Mouse (Mus musculus): ENCODE data around the gene Dgat2. TPM values are rescaled to one million over a fixed set of nuclear protein-coding genes. Genes with fewer than 3 reads are reported as not detected.

Gene Dgat2
- total and polyA plus RNA-seq, 3 experiments, result 1.6 to 2.8 (median 1.7) TPM

GRCm38 (mm10) chr7:99158011-99158410, 24.5 kb downstream of the Dgat2 start:
- Histone ChIP-seq H3K27ac (ENCODE audit: insufficient read depth, low read depth) (no peak overlapping the region), H3K9me3 (replicated peaks; ENCODE audit: low read length) (no peaks in the 10 kb centered on the region), H3K36me3 (replicated peaks in 1 of 2; ENCODE audit: control insufficient read depth in 1 of 2, insufficient read depth in 1 of 2, low read length in 1 of 2) (no peaks in the 10 kb centered on the region), H3K4me2 (ENCODE audit: insufficient read depth, low read depth, poor library complexity, severe bottlenecking) (no peak overlapping the region), H3K4me1 (ENCODE audit: control insufficient read depth in 1 of 2, insufficient read depth in 2 of 2) (peaks cover 7 to 31% of the 10 kb centered on the region in 2 experiments), H3K9ac (ENCODE audit: insufficient read depth, low read depth) (no peak overlapping the region), H3K79me2 (replicated peaks; ENCODE audit: control insufficient read depth, extremely low read depth, insufficient read depth, poor library complexity, severe bottlenecking) (no peaks in the 10 kb centered on the region), H3K4me3 (replicated peaks in 1 of 3; ENCODE audit: low read depth in 2 of 3, low read length in 2 of 3, poor library complexity in 1 of 3) (no peak overlapping the region), H3K27me3 (replicated peaks) (no peaks in the 10 kb centered on the region)
- TF ChIP-seq POLR2AphosphoS2 (IDR thresholded peaks at IDR 0.05; ENCODE audit: low read depth, low read length) (no peak), MYC (IDR thresholded peaks at IDR 0.05; ENCODE audit: low read depth, low read length) (no peak), ZNF384 (IDR thresholded peaks at IDR 0.05; ENCODE audit: low read depth, low read length) (no peak), UBTF (IDR thresholded peaks at IDR 0.05; ENCODE audit: low read depth, low read length) (no peak), SIN3A (IDR thresholded peaks at IDR 0.05; ENCODE audit: low read length) (no peak), RCOR1 (conservative IDR thresholded peaks at IDR 0.05; ENCODE audit: low read depth, low read length) (no peak), EP300 (IDR thresholded peaks at IDR 0.05; ENCODE audit: low read length) (no peak), USF1 (IDR thresholded peaks at IDR 0.05; ENCODE audit: low read depth, low read length) (no peak), MEF2A (IDR thresholded peaks at IDR 0.05; ENCODE audit: borderline replicate concordance, low read depth, low read length) (no peak), JUN (IDR thresholded peaks at IDR 0.05; ENCODE audit: insufficient read depth, low read depth, low read length) (no peak), RAD21 (IDR thresholded peaks at IDR 0.05; ENCODE audit: low read depth, low read length) (no peak), NELFE (IDR thresholded peaks at IDR 0.05; ENCODE audit: low read depth, low read length) (no peak), MAZ (IDR thresholded peaks at IDR 0.05; ENCODE audit: low read depth, low read length) (no peak), CHD1 (IDR thresholded peaks at IDR 0.05; ENCODE audit: low read depth, low read length) (no peak), E2F4 (IDR thresholded peaks at IDR 0.05; ENCODE audit: insufficient replicate concordance, low read depth, low read length) (no peak), ELF1 (IDR thresholded peaks at IDR 0.05; ENCODE audit: low read depth, low read length) (no peak), MAFK (IDR thresholded peaks at IDR 0.05; ENCODE audit: insufficient replicate concordance, low read length) (no peak)
- in situ Hi-C loops (cut with MboI; ENCODE audit: low pct_ligation_motif_present, low pct_unique_long_range_greater_than_20kb, low sequenced_read_pairs), result no loop called here
- no peak for DNase-seq (ENCODE audit: extremely low read depth)
- dilution Hi-C loops (cut with MboI; ENCODE audit: extremely low pct_ligation_motif_present, extremely low pct_unique_long_range_greater_than_20kb, low sequenced_read_pairs), result no loop called here

- no peak overlapping the region for H3K27ac ChIP-seq (ENCODE audit: insufficient read depth, low read depth)
- no peak overlapping the region for H3K4me2 ChIP-seq (ENCODE audit: insufficient read depth, low read depth, poor library complexity, severe bottlenecking)
- TF ChIP-seq TCF12 (IDR thresholded peaks at IDR 0.05; ENCODE audit: low read depth, low read length) (no peak), TBP (conservative IDR thresholded peaks at IDR 0.05; ENCODE audit: low read depth, low read length) (no peak), MAZ (IDR thresholded peaks at IDR 0.05; ENCODE audit: low read depth, low read length) (no peak), ZKSCAN1 (IDR thresholded peaks at IDR 0.05; ENCODE audit: borderline replicate concordance, low read depth, low read length) (no peak), SMC3 (IDR thresholded peaks at IDR 0.05; ENCODE audit: low read depth, low read length) (no peak), USF2 (conservative IDR thresholded peaks at IDR 0.05; ENCODE audit: low read depth, low read length) (no peak), BHLHE40 (IDR thresholded peaks at IDR 0.05; ENCODE audit: low read depth, low read length) (no peak), MAFK (IDR thresholded peaks at IDR 0.05; ENCODE audit: insufficient replicate concordance, low read length) (no peak), NRF1 (IDR thresholded peaks at IDR 0.05; ENCODE audit: low read depth, low read length) (no peak), NELFE (IDR thresholded peaks at IDR 0.05; ENCODE audit: low read depth, low read length) (no peak), ZMIZ1 (IDR thresholded peaks at IDR 0.05; ENCODE audit: low read depth, low read length) (no peak), ELF1 (IDR thresholded peaks at IDR 0.05; ENCODE audit: low read depth, low read length) (no peak)
- H3K4me1 ChIP-seq (ENCODE audit: control insufficient read depth in 1 of 2, insufficient read depth in 2 of 2), result peaks cover 7 to 34% of the 10 kb centered on the region in 2 experiments
- no peaks in the 10 kb centered on the region for H3K27me3 ChIP-seq (replicated peaks)
- no peak for DNase-seq (ENCODE audit: extremely low read depth)
- H3K36me3 ChIP-seq (replicated peaks in 1 of 2; ENCODE audit: control insufficient read depth in 1 of 2, insufficient read depth in 1 of 2, low read length in 1 of 2), result no peaks in the 10 kb centered on the region
- in situ Hi-C loops (cut with MboI; ENCODE audit: low pct_ligation_motif_present, low pct_unique_long_range_greater_than_20kb, low sequenced_read_pairs), result no loop called here
- H3K9me3 ChIP-seq (replicated peaks; ENCODE audit: low read length), result no peaks in the 10 kb centered on the region
- no peak overlapping the region for H3K9ac ChIP-seq (ENCODE audit: insufficient read depth, low read depth)
- no peak overlapping the region for H3K4me3 ChIP-seq (replicated peaks in 1 of 3; ENCODE audit: low read depth in 2 of 3, low read length in 2 of 3, poor library complexity in 1 of 3)
- no peaks in the 10 kb centered on the region for H3K79me2 ChIP-seq (replicated peaks; ENCODE audit: control insufficient read depth, extremely low read depth, insufficient read depth, poor library complexity, severe bottlenecking)
- dilution Hi-C loops (cut with MboI; ENCODE audit: extremely low pct_ligation_motif_present, extremely low pct_unique_long_range_greater_than_20kb, low sequenced_read_pairs), result no loop called here
These were observed 25.8 kb downstream of the Dgat2 start for GRCm38 (mm10) chr7:99156737-99157136.

All from CH12.LX (cell line).